ENCODE assay signal across 14 mouse cellular contexts in the genomic region with DNA sequence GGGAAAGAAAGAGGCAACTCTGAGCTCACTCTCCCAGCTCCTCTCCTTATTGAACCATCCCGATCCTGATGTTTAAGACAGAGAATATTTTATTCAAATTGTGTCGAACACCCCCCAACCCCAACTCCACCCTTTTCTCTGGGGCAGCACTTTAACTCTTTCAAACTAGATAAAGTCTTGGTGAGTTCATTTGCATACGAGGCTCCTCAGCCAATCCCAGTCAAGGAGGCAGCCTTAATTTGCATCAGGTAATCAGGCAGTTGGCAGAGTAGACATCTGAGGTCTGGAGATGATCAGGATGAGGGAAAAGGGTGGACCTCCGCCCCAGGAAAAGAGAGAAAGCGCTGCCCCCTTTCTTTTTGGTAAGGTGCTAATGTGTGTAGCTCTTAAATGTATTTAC. TPM values are rescaled to one million over a fixed set of nuclear protein-coding genes. Genes with fewer than 3 reads are reported as not detected.
DNase-seq lines count a peak whose midpoint lies in the region; ATAC-seq lines count a peak whose summit lies in the region.
"Had no signal": no experiment of that assay in that cellular context is flagged by ENCODE, and none has a peak within 500 bp of the region (broad histone marks: within the 10 kb centered on the region; RNA-seq: fewer than 3 reads in every experiment).

No protein-coding gene starts in this region.

- H3K9ac ChIP-seq in forebrain, embryonic 13.5 days: no peak overlapping the region
- no peak overlapping the region for H3K9ac ChIP-seq in forebrain, embryonic 16.5 days (replicated peaks; ENCODE audit: low read depth, low read length)
- H3K9ac ChIP-seq in liver, embryonic 11.5 days (ENCODE audit: low read depth, low read length): no peak overlapping the region
- no peak overlapping the region for H3K9ac ChIP-seq in liver, embryonic 13.5 days
- H3K9ac ChIP-seq: lung, embryonic 14.5 days had no signal

- H3K27me3 ChIP-seq in forebrain, embryonic 13.5 days: peaks cover 39% of the 10 kb centered on the region
- peaks cover 9% of the 10 kb centered on the region for H3K27me3 ChIP-seq in forebrain, embryonic 16.5 days (replicated peaks; ENCODE audit: control insufficient read depth, insufficient read depth, low read length)
- peaks cover 64% of the 10 kb centered on the region for H3K27me3 ChIP-seq in liver, embryonic 11.5 days (replicated peaks; ENCODE audit: control insufficient read depth, insufficient read depth, low read length)
- H3K27me3 ChIP-seq in liver, embryonic 13.5 days: peaks cover 86% of the 10 kb centered on the region

- no peak for DNase-seq in liver, embryonic 11.5 days (ENCODE audit: low spot score)
- DNase-seq in liver: no peak
- no peak for DNase-seq in liver, embryonic 13.5 days
- no peak for DNase-seq in thymus, postnatal 0 days (ENCODE audit: low spot score)
- no peak for DNase-seq in layer of hippocampus, adult 11-12 months (ENCODE audit: low spot score)
- DNase-seq: adrenal gland, postnatal 10 days; B cell, adult 2 months; cerebellum, adult 11-12 months; kidney, adult 9 months; lung, embryonic 14.5 days had no signal

- H3K27ac ChIP-seq in forebrain, embryonic 13.5 days: no peak overlapping the region
- no peak overlapping the region for H3K27ac ChIP-seq in forebrain, embryonic 16.5 days (ENCODE audit: low read length)
- H3K27ac ChIP-seq in liver, embryonic 11.5 days (ENCODE audit: low read depth, low read length): no peak overlapping the region
- no peak overlapping the region for H3K27ac ChIP-seq in liver, embryonic 13.5 days

- H3K4me2 ChIP-seq in forebrain, embryonic 13.5 days: peak overlapping the region; percentile 28
- H3K4me2 ChIP-seq in forebrain, embryonic 16.5 days (ENCODE audit: low read length): no peak overlapping the region
- no peak overlapping the region for H3K4me2 ChIP-seq in liver, embryonic 11.5 days
- H3K4me2 ChIP-seq in liver, embryonic 13.5 days: no peak overlapping the region
- H3K4me2 ChIP-seq: lung, embryonic 14.5 days had no signal

- peaks cover 11% of the 10 kb centered on the region for H3K4me1 ChIP-seq in forebrain, embryonic 13.5 days
- no peaks in the 10 kb centered on the region; the same call in 1 of the 2 replicates for H3K4me1 ChIP-seq in forebrain, embryonic 16.5 days (replicated peaks; ENCODE audit: control insufficient read depth, insufficient read depth, low read length)
- no peaks in the 10 kb centered on the region for H3K4me1 ChIP-seq in liver, embryonic 11.5 days (replicated peaks; ENCODE audit: control insufficient read depth, insufficient read depth, low read length)
- H3K4me1 ChIP-seq in liver, embryonic 13.5 days (replicated peaks): peaks cover 3% of the 10 kb centered on the region; the same call in 1 of the 2 replicates

- H3K4me3 ChIP-seq in forebrain, embryonic 13.5 days: no peak overlapping the region
- H3K4me3 ChIP-seq in forebrain, embryonic 16.5 days (replicated peaks; ENCODE audit: low read length): no peak overlapping the region
- no peak overlapping the region for H3K4me3 ChIP-seq in liver, embryonic 11.5 days (ENCODE audit: low read depth, low read length)
- no peak overlapping the region for H3K4me3 ChIP-seq in liver, embryonic 13.5 days (replicated peaks)

- WGBS in forebrain, embryonic 13.5 days: 7% methylated on average over 5 of the region's 5 CpGs
- WGBS in forebrain, embryonic 16.5 days: 7% methylated on average over 5 of the region's 5 CpGs
- 4% methylated on average over 5 of the region's 5 CpGs for WGBS in liver, embryonic 11.5 days
- 5% methylated on average over 5 of the region's 5 CpGs for WGBS in liver, embryonic 13.5 days (ENCODE audit: insufficient replicate concordance)

- no peaks in the 10 kb centered on the region for H3K9me3 ChIP-seq in forebrain, embryonic 13.5 days (replicated peaks)
- H3K9me3 ChIP-seq in forebrain, embryonic 16.5 days (ENCODE audit: control insufficient read depth, low read length): no peaks in the 10 kb centered on the region
- no peaks in the 10 kb centered on the region for H3K9me3 ChIP-seq in liver, embryonic 11.5 days (ENCODE audit: control insufficient read depth, low read length)
- no peaks in the 10 kb centered on the region for H3K9me3 ChIP-seq in liver, embryonic 13.5 days (replicated peaks)

- no peak for ATAC-seq in forebrain, embryonic 13.5 days
- ATAC-seq in forebrain, embryonic 16.5 days: no peak
- ATAC-seq in liver, embryonic 11.5 days (replicated peaks; ENCODE audit: low FRiP score): peak; percentile 53; the same call in 1 of the 2 replicates
- 0 out of 2 replicates have a peak, but pooled peaks have one; percentile 32 for ATAC-seq in common myeloid progenitor, adult 5-6 weeks (replicated peaks; ENCODE audit: low read depth, poor library complexity, severe bottlenecking)
- ATAC-seq in liver, embryonic 13.5 days (ENCODE audit: low read depth): peak; percentile 41; the same call in 1 of the 2 replicates

- H3K36me3 ChIP-seq in forebrain, embryonic 13.5 days (ENCODE audit: poor library complexity, severe bottlenecking): no peaks in the 10 kb centered on the region
- H3K36me3 ChIP-seq in forebrain, embryonic 16.5 days (ENCODE audit: control insufficient read depth, insufficient read depth): no peaks in the 10 kb centered on the region
- H3K36me3 ChIP-seq in liver, embryonic 11.5 days (ENCODE audit: control insufficient read depth, insufficient read depth, low read length): no peaks in the 10 kb centered on the region
- no peaks in the 10 kb centered on the region for H3K36me3 ChIP-seq in liver, embryonic 13.5 days

RNA-seq across cellular contexts. Expression of a gene that starts 10.0 kb away (rescaled TPM):
- polyA plus RNA-seq in forebrain, embryonic 13.5 days (2015; fragmentation: Nextera tagmentation; extraction: Ambion mirVana): not detected in 2 replicates
- not detected in 2 replicates for polyA plus RNA-seq in forebrain, embryonic 16.5 days (2015; fragmentation: Nextera tagmentation; extraction: Ambion mirVana)
- polyA plus RNA-seq in liver, embryonic 11.5 days (2014; fragmentation: Nextera tagmentation; extraction: Ambion mirVana): not detected in 2 replicates
- total RNA-seq in common myeloid progenitor, adult 5-6 weeks (2017): not detected in 2 replicates
- polyA plus RNA-seq in liver, embryonic 13.5 days (2015; fragmentation: Nextera tagmentation; extraction: Ambion mirVana): not detected in 2 replicates
- polyA plus RNA-seq in thymus, postnatal 0 days (2015; fragmentation: Nextera tagmentation; extraction: Ambion mirVana): 1.9 and 2.4 TPM in 2 replicates
- total RNA-seq: adrenal gland, postnatal 10 days; gastrocnemius, adult 8-10 months had no signal

RNA-seq across cellular contexts. Expression of a gene that starts 39.5 kb away (rescaled TPM):
- polyA plus RNA-seq in forebrain, embryonic 13.5 days (2015; fragmentation: Nextera tagmentation; extraction: Ambion mirVana): 7.6 and 9.1 TPM in 2 replicates
- polyA plus RNA-seq in forebrain, embryonic 16.5 days (2015; fragmentation: Nextera tagmentation; extraction: Ambion mirVana): 5.7 and 10.5 TPM in 2 replicates
- polyA plus RNA-seq in liver, embryonic 11.5 days (2014; fragmentation: Nextera tagmentation; extraction: Ambion mirVana): 51.6 and 52.0 TPM in 2 replicates
- 6.4 and 11.6 TPM in 2 replicates for total RNA-seq in common myeloid progenitor, adult 5-6 weeks (2017)
- polyA plus RNA-seq in liver, embryonic 13.5 days (2015; fragmentation: Nextera tagmentation; extraction: Ambion mirVana): 27.4 and 29.3 TPM in 2 replicates
- 11.7 and 12.6 TPM in 2 replicates for polyA plus RNA-seq in thymus, postnatal 0 days (2015; fragmentation: Nextera tagmentation; extraction: Ambion mirVana)

Comparison
In these comparisons a context has a peak if more than half of its experiments do, and no peak if none do; other contexts are left out.
1. ATAC-seq: peak in liver, embryonic 11.5 days (single experiment), common myeloid progenitor, adult 5-6 weeks (single experiment) and liver, embryonic 13.5 days (single experiment); none in forebrain, embryonic 13.5 days (single experiment) and forebrain, embryonic 16.5 days (single experiment).